Mouse (Mus musculus) CH12.LX (cell line): ENCODE measurements around the gene Olfr1340. TPM values are rescaled to one million over a fixed set of nuclear protein-coding genes. Genes with fewer than 3 reads are reported as not detected.

Experiments used
- polyA plus RNA-seq: library from polyadenylated mRNA; unstranded; fragments of >175 nt; gene quantifications from 2 replicates; pipeline ENCODE4 v1.2.1, GENCODE M21; 2012; ENCODE audit warnings: low read depth; ENCODE audit not compliant: insufficient read length
- total RNA-seq, 2 experiments: library from RNA; depleted of rRNA; stranded (reverse); fragments of 300-350 nt in 1 of 2; fragments of >200 nt in 1 of 2; gene quantifications; 2 replicates each; pipeline ENCODE4 v1.2.3; 2012 to 2014

Gene Olfr1340
- total and polyA plus RNA-seq, 3 experiments: not detected

Other genes with a start within 250 kb of the Olfr1340 start
- not detected in 2 replicates for gene Tie1, start 230.1 kb upstream of the Olfr1340 start, total RNA-seq (2012; rRNA removed)
- not detected in 2 replicates for gene Tie1, start 230.1 kb upstream of the Olfr1340 start, total RNA-seq (2014; rRNA removed)
- gene Tie1, start 230.1 kb upstream of the Olfr1340 start, polyA plus RNA-seq: not detected in 2 replicates
- gene 2610528J11Rik, start 193.1 kb upstream of the Olfr1340 start, total RNA-seq (2012; rRNA removed): not detected in 2 replicates
- not detected in 2 replicates for gene 2610528J11Rik, start 193.1 kb upstream of the Olfr1340 start, total RNA-seq (2014; rRNA removed)
- not detected in 2 replicates for gene 2610528J11Rik, start 193.1 kb upstream of the Olfr1340 start, polyA plus RNA-seq
- not detected in 2 replicates for gene Tmem125, start 176.1 kb upstream of the Olfr1340 start, total RNA-seq (2012; rRNA removed)
- gene Tmem125, start 176.1 kb upstream of the Olfr1340 start, total RNA-seq (2014; rRNA removed): not detected in 2 replicates
- gene Tmem125, start 176.1 kb upstream of the Olfr1340 start, polyA plus RNA-seq: not detected in 2 replicates
- gene Cfap57, start 99.4 kb upstream of the Olfr1340 start, total RNA-seq (2012; rRNA removed): not detected in 2 replicates
- gene Cfap57, start 99.4 kb upstream of the Olfr1340 start, total RNA-seq (2014; rRNA removed): not detected in 2 replicates
- gene Cfap57, start 99.4 kb upstream of the Olfr1340 start, polyA plus RNA-seq: not detected in 2 replicates
- 167 and 209 TPM in 2 replicates for gene Ebna1bp2, start 99.3 kb upstream of the Olfr1340 start, total RNA-seq (2012; rRNA removed)
- gene Ebna1bp2, start 99.3 kb upstream of the Olfr1340 start, total RNA-seq (2014; rRNA removed): 271 and 276 TPM in 2 replicates
- 257 and 309 TPM in 2 replicates for gene Ebna1bp2, start 99.3 kb upstream of the Olfr1340 start, polyA plus RNA-seq
- not detected in 2 replicates for gene Olfr62, start 61.2 kb upstream of the Olfr1340 start, total RNA-seq (2012; rRNA removed)
- gene Olfr62, start 61.2 kb upstream of the Olfr1340 start, total RNA-seq (2014; rRNA removed): not detected in 2 replicates
- not detected in 2 replicates for gene Olfr62, start 61.2 kb upstream of the Olfr1340 start, polyA plus RNA-seq
- not detected in 2 replicates for gene Olfr1342, start 27.4 kb upstream of the Olfr1340 start, total RNA-seq (2012; rRNA removed)
- gene Olfr1342, start 27.4 kb upstream of the Olfr1340 start, total RNA-seq (2014; rRNA removed): not detected in 2 replicates
- gene Olfr1342, start 27.4 kb upstream of the Olfr1340 start, polyA plus RNA-seq: not detected in 2 replicates
- not detected in 2 replicates for gene Olfr1341, start 16.6 kb upstream of the Olfr1340 start, total RNA-seq (2012; rRNA removed)
- not detected in 2 replicates for gene Olfr1341, start 16.6 kb upstream of the Olfr1340 start, total RNA-seq (2014; rRNA removed)
- not detected in 2 replicates for gene Olfr1341, start 16.6 kb upstream of the Olfr1340 start, polyA plus RNA-seq
- not detected in 2 replicates for gene Olfr1339, start 12.0 kb downstream of the Olfr1340 start, total RNA-seq (2012; rRNA removed)
- gene Olfr1339, start 12.0 kb downstream of the Olfr1340 start, total RNA-seq (2014; rRNA removed): not detected in 2 replicates
- gene Olfr1339, start 12.0 kb downstream of the Olfr1340 start, polyA plus RNA-seq: not detected in 2 replicates
- 0.04 TPM in 1 of 2 replicates, not detected in the other for gene Olfr1338, start 38.6 kb downstream of the Olfr1340 start, total RNA-seq (2012; rRNA removed)
- gene Olfr1338, start 38.6 kb downstream of the Olfr1340 start, total RNA-seq (2014; rRNA removed): not detected in 2 replicates
- gene Olfr1338, start 38.6 kb downstream of the Olfr1340 start, polyA plus RNA-seq: not detected in 2 replicates
- not detected in 2 replicates for gene Olfr1337, start 62.4 kb downstream of the Olfr1340 start, total RNA-seq (2012; rRNA removed)
- gene Olfr1337, start 62.4 kb downstream of the Olfr1340 start, total RNA-seq (2014; rRNA removed): not detected in 2 replicates
- gene Olfr1337, start 62.4 kb downstream of the Olfr1340 start, polyA plus RNA-seq: not detected in 2 replicates
- not detected in 2 replicates for gene Olfr1335, start 89.8 kb downstream of the Olfr1340 start, total RNA-seq (2012; rRNA removed)
- gene Olfr1335, start 89.8 kb downstream of the Olfr1340 start, total RNA-seq (2014; rRNA removed): not detected in 2 replicates
- gene Olfr1335, start 89.8 kb downstream of the Olfr1340 start, polyA plus RNA-seq: not detected in 2 replicates
- gene Olfr1333, start 116.1 kb downstream of the Olfr1340 start, total RNA-seq (2012; rRNA removed): not detected in 2 replicates
- gene Olfr1333, start 116.1 kb downstream of the Olfr1340 start, total RNA-seq (2014; rRNA removed): not detected in 2 replicates
- gene Olfr1333, start 116.1 kb downstream of the Olfr1340 start, polyA plus RNA-seq: not detected in 2 replicates
- gene Olfr1331, start 144.5 kb downstream of the Olfr1340 start, total RNA-seq (2012; rRNA removed): 0.08 TPM in 1 of 2 replicates, not detected in the other
- not detected in 2 replicates for gene Olfr1331, start 144.5 kb downstream of the Olfr1340 start, total RNA-seq (2014; rRNA removed)
- 0.12 and 0.26 TPM in 2 replicates for gene Olfr1331, start 144.5 kb downstream of the Olfr1340 start, polyA plus RNA-seq
- 0.47 and 0.50 TPM in 2 replicates for gene Olfr1330, start 168.5 kb downstream of the Olfr1340 start, total RNA-seq (2012; rRNA removed)
- gene Olfr1330, start 168.5 kb downstream of the Olfr1340 start, total RNA-seq (2014; rRNA removed): not detected in 2 replicates
- gene Olfr1330, start 168.5 kb downstream of the Olfr1340 start, polyA plus RNA-seq: 2.5 and 3.0 TPM in 2 replicates
- 0.25 and 0.34 TPM in 2 replicates for gene Olfr1329, start 197.3 kb downstream of the Olfr1340 start, total RNA-seq (2012; rRNA removed)
- gene Olfr1329, start 197.3 kb downstream of the Olfr1340 start, total RNA-seq (2014; rRNA removed): not detected in 2 replicates
- gene Olfr1329, start 197.3 kb downstream of the Olfr1340 start, polyA plus RNA-seq: not detected in 2 replicates
- gene Olfr1328, start 218.5 kb downstream of the Olfr1340 start, total RNA-seq (2012; rRNA removed): 1.4 and 1.6 TPM in 2 replicates
- gene Olfr1328, start 218.5 kb downstream of the Olfr1340 start, total RNA-seq (2014; rRNA removed): 0.74 and 1.5 TPM in 2 replicates
- 1.1 and 1.2 TPM in 2 replicates for gene Olfr1328, start 218.5 kb downstream of the Olfr1340 start, polyA plus RNA-seq
- 0.34 and 0.46 TPM in 2 replicates for gene Lao1, start 241.4 kb downstream of the Olfr1340 start, total RNA-seq (2012; rRNA removed)
- not detected in 2 replicates for gene Lao1, start 241.4 kb downstream of the Olfr1340 start, total RNA-seq (2014; rRNA removed)
- 0.81 and 1.1 TPM in 2 replicates for gene Lao1, start 241.4 kb downstream of the Olfr1340 start, polyA plus RNA-seq